Mouse (Mus musculus) retina, postnatal 1 day (tissue): ENCODE measurements around the gene Nprl3.
"Not testable (repeated sequence)": the region's sequence is repeated elsewhere in the genome, so short reads cannot be mapped to it uniquely, and the experiment has no call there.

Source experiments
- DNase-seq: peaks from one replicate; pipeline ENCODE4 v3.0.0-alpha.2; 2012

Gene Nprl3

DNA sequence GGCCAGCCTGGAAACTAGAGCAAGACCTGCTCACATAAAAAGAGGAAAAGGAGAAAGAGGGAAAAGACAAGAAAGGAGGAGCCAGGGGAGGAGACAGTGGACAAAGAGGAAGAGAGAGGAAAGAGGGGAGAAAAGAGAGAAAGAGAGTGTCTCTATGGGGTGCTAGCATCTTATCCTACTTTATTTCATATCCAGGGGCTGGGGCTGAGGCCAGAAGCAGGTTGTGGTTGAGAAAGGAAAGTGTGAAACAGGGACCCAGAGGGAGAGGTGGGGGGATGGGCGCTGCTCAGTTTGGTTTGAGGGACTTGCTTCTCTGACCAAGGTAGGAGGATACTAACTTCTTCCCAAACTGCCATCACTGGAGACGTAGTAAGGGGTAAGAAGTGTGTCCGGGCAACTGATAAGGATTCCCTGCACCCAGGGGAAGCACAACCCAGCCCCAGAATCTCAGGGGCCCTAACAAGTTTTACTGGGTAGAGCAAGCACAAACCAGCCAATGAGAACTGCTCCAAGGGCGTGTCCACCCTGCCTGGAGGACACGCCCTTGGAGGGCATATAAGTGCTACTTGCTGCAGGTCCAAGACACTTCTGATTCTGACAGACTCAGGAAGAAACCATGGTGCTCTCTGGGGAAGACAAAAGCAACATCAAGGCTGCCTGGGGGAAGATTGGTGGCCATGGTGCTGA is 15.7 kb upstream of the Nprl3 start, which contains the start of gene Hba-a1:
Hba-a1 (plus strand) TSS at position 421 of the 687 bp plus-strand sequence.
- DNase-seq, result not testable (repeated sequence)

- DNase-seq, result no peak
These were observed 14.1 kb upstream of the Nprl3 start for GRCm38 (mm10) chr11:32281416-32282144.

GRCm38 (mm10) chr11:32280646-32281045 is 13.1 kb upstream of the Nprl3 start:
- DNase-seq, result no peak

DNA sequence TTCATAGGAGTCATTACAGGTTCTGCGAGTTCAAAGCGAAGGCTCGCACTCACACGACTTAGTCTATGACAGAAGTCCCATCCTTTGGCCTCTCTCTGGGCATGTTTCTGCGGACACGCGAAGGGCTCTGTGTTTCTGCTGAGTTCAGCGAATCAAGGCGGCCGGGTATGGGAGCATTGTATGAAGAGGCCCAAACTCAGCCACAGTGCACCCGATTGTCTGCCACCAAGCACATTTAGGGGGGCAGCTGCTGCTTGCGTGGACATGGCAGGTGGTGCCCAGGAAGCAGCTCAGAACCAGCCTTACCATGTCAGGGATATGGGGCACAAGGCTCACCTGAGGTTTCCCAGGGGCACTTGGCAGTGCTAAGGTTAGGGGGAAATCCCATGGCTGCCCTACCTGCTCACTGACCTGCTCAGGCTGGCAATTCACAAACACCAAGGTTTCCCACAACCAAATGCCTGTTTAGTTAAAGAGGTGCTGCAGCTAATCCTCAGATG is 11.0 kb upstream of the Nprl3 start:
- DNase-seq, result no peak

- no peak for DNase-seq
These were observed 10.4 kb upstream of the Nprl3 start for GRCm38 (mm10) chr11:32277736-32278457.

DNA sequence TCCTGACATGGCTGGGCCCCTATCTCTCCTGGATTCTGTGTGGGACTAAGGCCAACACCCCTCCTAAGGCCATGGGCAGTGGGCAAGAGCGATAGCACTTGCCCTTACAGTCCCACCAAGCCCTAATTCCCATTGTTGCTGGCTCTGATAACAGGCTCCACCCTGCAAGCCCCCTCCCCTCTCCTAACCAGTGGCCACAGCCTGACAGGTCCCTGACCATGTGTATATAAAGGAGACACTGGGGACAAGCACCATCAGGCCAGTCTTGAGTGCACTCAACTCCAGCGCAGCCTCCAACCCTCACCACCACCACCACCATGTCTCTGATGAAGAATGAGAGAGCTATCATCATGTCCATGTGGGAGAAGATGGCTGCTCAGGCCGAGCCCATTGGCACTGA is 8.8 kb upstream of the Nprl3 start, which contains the start of gene Hba-x:
Hba-x (plus strand) TSS at position 54 of the 400 bp plus-strand sequence.
- no peak for DNase-seq

DNA sequence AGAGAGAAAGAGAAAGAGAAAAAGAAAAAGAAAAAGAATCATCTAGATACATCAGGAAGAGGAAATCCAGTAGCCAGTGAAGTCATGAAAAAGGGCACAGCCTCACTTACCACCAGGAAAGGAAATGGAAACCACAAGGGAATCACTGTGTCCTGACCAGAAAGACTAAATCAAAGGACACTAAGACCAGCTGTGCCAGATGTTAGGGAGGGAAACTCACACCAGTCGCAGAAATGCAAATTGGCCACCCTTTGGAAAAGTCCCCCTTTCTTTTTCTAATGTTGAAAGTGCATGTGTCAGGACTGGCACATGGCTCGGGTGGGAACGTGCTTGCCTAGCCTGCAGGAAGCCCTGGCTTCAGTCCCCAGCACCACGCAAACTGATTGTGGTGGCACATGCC is 3.7 kb upstream of the Nprl3 start:
- DNase-seq, result no peak

- DNase-seq, result no peak
These were observed 1.4 kb upstream of the Nprl3 start for GRCm38 (mm10) chr11:32268952-32269351.

DNA sequence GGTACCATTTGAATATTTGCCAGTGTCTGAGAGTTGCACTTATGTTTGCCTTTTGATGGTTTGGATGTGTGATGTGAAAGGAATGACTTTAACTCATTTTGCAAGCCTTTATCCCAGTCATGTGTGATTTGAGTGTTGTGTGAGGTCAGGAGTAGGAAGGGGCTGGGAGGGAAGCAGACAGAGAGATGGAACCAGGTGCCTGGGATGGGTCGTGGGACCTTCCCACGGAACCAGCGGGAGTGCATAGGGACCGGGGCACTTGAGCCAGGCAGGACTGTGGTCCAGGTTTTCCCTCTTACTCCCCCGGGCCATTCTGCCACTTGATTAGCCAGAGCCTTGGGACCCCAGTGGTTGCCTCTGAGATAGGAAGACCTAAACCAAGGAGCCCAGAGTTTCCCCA is 457 bp upstream of the Nprl3 start:
- peak; percentile 60 for DNase-seq

DNA sequence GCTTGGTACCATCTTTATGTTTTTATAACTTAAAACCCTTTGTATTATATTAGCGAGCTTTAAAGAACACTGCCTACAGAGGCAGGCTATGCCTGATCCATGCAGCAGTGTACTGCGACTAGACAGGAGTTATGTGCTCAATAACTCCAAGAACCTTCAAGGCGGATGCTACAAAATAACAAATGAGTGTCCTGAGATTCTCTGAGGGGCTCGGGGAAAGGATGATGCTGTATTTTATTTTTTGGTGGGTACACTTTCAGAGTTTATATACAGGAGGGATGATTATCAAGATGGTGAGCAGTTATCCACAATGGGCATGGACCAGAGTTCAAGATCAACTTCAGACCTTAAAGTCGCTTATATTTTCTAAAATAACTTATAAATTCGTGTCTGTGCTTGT is 731 bp downstream of the Nprl3 start:
- DNase-seq, result no peak

- no peak for DNase-seq
These were observed 1.3 kb downstream of the Nprl3 start for GRCm38 (mm10) chr11:32266194-32266593.

- no peak for DNase-seq
These were observed 2.3 kb downstream of the Nprl3 start for GRCm38 (mm10) chr11:32265117-32265738.

- no peak for DNase-seq
These were observed 4.7 kb downstream of the Nprl3 start for GRCm38 (mm10) chr11:32262674-32263415.

DNA sequence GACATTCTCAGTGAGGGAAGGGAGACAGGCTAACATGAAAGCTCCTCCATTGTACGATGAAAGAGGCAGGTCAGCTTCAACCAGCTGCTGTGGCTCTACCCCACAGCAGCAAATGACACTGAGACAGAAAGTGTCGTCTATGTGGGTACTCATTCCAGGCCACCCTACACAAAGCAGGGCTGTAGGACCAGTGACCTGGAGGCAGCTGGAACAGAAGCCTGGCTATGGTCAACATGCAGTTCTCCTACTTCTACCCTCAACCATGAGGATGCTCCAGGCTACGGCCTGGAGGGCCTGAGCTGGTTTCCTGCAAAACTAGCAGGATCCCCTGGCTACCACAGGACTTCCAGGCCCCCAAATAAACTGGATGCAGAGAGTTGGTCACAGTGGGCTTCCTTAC is 10.9 kb downstream of the Nprl3 start:
- no peak for DNase-seq

DNA sequence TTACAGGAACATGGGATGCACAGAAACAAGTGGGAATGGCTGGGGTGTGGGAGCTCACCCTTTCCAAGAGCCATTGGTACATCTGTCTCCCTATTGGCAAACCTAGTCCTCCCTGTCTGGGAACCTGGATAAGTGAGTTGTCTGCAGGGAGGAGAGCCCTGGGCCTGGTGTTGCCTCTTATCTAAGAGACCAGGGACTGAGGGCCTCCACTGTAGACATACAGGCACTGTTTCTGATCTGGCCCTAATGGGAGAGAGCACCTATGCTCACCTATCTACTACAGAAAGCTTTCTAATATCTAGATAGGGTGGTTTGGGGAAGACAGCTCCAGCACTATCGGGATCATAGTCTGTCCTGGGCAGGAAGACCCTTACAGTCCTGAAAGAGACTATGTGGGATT is 11.4 kb downstream of the Nprl3 start:
- no peak for DNase-seq

DNA sequence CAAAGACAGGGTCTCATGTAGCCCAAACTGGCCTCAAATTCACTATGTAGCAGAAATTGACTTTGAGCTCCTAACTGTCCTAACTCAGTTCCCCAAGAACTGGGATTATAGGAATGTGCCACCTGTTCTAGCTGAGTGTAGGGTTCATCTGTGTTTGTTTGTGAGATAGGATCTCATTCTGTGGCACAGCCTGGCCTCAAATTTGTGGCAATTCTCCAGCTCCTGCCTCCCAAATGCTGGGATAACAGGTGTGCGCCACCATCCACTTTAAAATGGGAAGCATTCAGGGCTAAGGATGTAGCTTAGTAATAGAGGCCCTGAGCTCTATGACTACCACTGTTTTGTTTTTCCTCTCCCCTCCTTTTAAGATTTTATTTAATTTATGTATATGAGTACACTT is 14.4 kb downstream of the Nprl3 start:
- DNase-seq, result no peak

- peak; percentile 11 for DNase-seq
These were observed 16.4 kb downstream of the Nprl3 start for GRCm38 (mm10) chr11:32250880-32251763.

DNA sequence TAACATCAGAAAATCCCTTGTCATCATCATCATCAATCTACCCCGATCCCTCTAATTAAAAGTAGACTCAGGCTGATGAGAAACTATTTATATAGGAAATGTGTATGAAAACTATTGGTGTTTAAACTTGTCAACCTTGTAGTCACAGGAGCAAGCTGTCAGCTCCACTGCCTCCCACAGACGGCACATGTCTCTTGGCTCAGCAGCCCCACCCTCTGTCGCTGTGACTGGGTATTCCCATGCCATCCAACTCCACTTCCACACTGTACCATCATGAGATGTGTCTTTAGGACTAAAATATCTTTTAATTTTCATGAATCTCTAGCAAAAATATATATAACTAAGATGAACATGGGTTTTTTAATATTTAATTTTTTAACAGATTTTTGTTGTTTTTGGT is 19.2 kb downstream of the Nprl3 start:
- no peak for DNase-seq

DNA sequence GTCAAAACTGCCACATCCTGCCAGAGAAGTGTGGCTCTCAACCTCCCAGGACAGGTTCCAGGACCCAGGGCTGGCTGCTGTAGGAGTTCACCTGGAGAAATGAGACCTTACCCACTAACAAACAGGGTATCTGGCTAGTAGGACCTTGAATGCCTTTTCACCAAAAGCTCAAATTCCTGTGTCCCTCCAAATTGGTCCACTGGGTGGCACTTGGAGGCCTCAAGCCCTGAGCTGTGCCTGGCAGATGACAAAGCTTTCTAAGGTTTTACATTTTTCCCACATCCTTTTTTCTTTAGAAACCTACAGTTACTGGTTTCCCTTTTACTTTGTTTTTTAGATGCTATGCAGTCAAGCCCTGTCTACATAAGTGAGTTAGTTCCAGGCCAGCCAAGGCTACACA is 20.4 kb downstream of the Nprl3 start:
- DNase-seq, result no peak

- no peak for DNase-seq
These were observed 21.9 kb downstream of the Nprl3 start for GRCm38 (mm10) chr11:32245614-32246013.

GRCm38 (mm10) chr11:32244617-32245016 is 22.9 kb downstream of the Nprl3 start:
- DNase-seq, result no peak
